Mouse (Mus musculus): ENCODE results near the gene Camta2.

Gene Camta2

GRCm38 (mm10) chr11:70693504-70693903 lies 5.6 kb upstream of the Camta2 start:
- no peak for DNase-seq (ENCODE audit: inconsistent ontology term)

- no peak for DNase-seq (ENCODE audit: inconsistent ontology term)
Observed at GRCm38 (mm10) chr11:70689578-70689977, 1.7 kb upstream of the Camta2 start.

GRCm38 (mm10) chr11:70688372-70688771 lies 467 bp upstream of the Camta2 start:
- DNase-seq (ENCODE audit: inconsistent ontology term): peak; percentile 58

- peak; percentile 27 for DNase-seq (ENCODE audit: inconsistent ontology term)
Observed at GRCm38 (mm10) chr11:70686901-70687566, 871 bp downstream of the Camta2 start.

GRCm38 (mm10) chr11:70683640-70684039 lies 4.3 kb downstream of the Camta2 start:
- DNase-seq (ENCODE audit: inconsistent ontology term): no peak

GRCm38 (mm10) chr11:70681897-70682581 lies 5.9 kb downstream of the Camta2 start:
- DNase-seq (ENCODE audit: inconsistent ontology term): peak; percentile 78

GRCm38 (mm10) chr11:70681170-70681569 lies 6.7 kb downstream of the Camta2 start:
- no peak for DNase-seq (ENCODE audit: inconsistent ontology term)

DNA sequence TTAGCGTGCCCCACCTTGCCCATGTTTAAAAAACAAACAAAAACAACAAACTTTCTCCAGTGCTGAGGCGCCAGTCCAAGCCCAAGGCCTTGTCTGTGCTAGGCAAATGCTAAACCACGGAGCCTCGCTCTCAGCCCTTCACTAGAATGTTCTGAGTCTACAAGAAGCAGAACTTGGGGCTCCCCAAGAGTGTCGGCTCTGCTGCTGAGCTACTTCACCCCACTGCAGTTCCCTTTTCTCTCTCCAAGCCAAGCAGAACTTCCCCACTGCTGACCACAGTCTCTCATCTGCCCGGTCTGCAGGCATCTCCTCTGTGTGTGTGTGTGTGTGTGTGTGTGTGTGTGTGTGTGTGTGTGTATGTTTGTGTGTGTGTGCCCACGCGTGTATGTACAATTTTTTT lies 8.0 kb downstream of the Camta2 start:
- DNase-seq (ENCODE audit: inconsistent ontology term): no peak

DNA sequence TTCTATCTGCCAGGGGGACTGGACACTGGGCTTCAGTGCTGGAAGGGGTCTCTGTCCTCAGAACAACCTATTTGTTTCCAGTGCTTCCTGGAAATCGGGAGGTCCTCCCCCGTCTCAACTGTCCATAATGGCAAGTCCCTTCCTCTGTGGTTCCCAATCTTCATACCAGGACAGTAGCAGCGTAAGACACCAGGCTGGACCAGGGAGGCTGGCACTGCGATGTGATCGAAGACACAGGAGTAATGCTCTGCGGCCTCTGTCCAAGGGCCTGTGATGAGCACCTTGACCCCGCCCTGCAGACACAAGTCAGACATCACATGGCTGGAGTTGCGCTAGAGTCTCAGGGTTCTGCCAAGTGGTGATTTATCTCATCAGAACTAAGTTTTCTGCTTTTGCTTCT lies 8.5 kb downstream of the Camta2 start:
- DNase-seq (ENCODE audit: inconsistent ontology term): no peak

- DNase-seq (ENCODE audit: inconsistent ontology term): no peak
Observed at GRCm38 (mm10) chr11:70678576-70678975, 9.3 kb downstream of the Camta2 start.

GRCm38 (mm10) chr11:70678092-70678491 lies 9.8 kb downstream of the Camta2 start:
- DNase-seq (ENCODE audit: inconsistent ontology term): no peak

DNA sequence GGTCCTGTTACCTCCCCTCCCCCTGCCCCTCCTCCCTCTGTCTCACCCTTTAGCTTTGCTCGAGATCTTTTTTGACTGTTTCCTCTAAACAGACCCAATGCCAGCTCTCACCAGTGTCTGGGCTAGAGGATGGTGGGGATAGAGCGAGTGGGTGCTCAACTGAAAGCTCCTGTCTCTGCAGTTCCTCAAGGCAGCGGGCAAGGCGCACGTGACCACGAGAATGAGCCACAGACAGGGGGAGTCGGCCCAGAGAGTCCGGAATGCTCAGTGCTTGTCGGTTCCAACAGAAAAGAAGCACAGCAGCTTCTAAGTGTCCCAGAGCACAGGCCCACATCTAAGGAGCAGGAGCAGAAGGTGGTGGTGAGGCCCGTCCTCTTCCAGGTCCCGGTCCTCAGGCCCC lies 13.4 kb downstream of the Camta2 start:
- no peak for DNase-seq (ENCODE audit: inconsistent ontology term)

GRCm38 (mm10) chr11:70674014-70674413 lies 13.9 kb downstream of the Camta2 start:
- no peak for DNase-seq (ENCODE audit: inconsistent ontology term)

- no peak for DNase-seq (ENCODE audit: inconsistent ontology term)
Observed at GRCm38 (mm10) chr11:70671333-70672047, 16.4 kb downstream of the Camta2 start.

DNA sequence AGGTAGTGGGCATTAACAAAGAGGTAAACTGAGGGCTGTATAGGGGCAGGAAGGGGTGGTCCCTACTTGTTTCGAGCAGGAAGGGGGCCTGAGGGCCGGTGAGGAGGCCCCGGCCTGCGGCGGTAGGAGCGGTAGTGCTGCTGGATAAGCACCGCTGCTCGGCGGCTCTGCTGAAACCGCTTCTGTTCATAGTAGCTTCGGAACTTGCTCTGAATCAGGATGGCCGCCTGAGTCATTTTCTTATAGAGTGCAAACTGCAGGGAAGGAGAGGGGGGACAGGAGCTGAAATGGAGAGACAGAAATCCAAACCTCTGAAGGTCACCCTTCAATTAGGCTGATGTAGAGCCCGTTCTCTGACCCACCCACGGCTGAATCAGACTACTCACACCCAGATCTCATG lies 17.4 kb downstream of the Camta2 start:
- peak; percentile 31 for DNase-seq (ENCODE audit: inconsistent ontology term)

GRCm38 (mm10) chr11:70669582-70670345 lies 18.1 kb downstream of the Camta2 start:
- peak; percentile 88 for DNase-seq (ENCODE audit: inconsistent ontology term)

GRCm38 (mm10) chr11:70668771-70669505 lies 19.0 kb downstream of the Camta2 start, which contains the start of gene Spag7:
TSS of gene Spag7 (minus strand) at chr11:70669416.
- DNase-seq (ENCODE audit: inconsistent ontology term): peak; percentile 98

DNA sequence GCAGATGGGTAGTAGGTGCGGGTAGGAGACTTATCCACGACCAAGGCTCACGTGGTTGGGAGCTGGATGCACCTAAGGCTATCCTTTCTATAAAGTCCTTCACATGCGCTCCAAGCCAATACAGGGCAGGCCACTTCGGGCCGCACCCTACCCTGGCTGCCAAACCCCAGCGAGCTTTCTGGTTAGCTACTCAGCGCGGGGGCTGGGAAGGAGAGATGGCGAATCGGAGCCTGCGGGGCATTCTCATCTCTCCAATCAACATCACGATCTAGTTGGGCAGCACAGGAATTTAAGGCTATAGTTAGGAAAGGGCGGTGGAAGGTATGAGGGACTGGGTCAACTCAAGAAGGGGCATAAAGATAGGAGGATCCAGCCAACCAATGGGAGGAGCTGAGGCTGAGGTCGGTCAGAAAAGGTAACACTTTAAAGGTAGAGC lies 19.6 kb downstream of the Camta2 start:
- no peak for DNase-seq (ENCODE audit: inconsistent ontology term)

- no peak for DNase-seq (ENCODE audit: inconsistent ontology term)
Observed at GRCm38 (mm10) chr11:70667271-70668150, 20.4 kb downstream of the Camta2 start.

DNA sequence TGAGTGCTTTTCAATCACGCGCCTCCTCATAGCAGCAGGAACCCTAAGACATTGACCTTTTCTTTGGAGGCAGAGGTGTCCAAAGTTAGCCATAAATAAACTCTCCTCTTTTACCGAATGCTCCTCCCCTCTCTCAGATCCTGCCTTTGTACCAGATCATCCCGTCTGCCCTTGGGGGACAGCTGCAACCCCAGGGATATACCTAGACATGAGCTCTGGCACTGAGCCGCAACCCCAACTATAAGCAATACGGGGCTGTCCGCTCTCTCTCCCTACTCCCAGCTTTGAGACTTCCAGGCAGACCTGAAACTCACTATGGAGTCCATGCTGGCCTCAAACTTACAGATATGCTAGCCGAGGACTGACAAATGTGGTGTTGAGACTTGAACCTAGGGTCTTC lies 21.2 kb downstream of the Camta2 start:
- no peak for DNase-seq (ENCODE audit: inconsistent ontology term)

All from Muller cell, postnatal 12 days (primary cell).